Mouse (Mus musculus) kidney, embryonic 14.5 days (tissue): ENCODE results near the gene Tctn3. TPM values are rescaled to one million over a fixed set of nuclear protein-coding genes. Genes with fewer than 3 reads are reported as not detected.
"Not testable (repeated sequence)": the region's sequence is repeated elsewhere in the genome, so short reads cannot be mapped to it uniquely, and the experiment has no call there.

Experiments used
- ATAC-seq: fragments of 200-750 bp; cut with Nextera tagmentation; 2 replicates; pipeline ENCODE4 v1.8.0; 2017; ENCODE audit warnings: moderate number of reproducible peaks, mild to moderate bottlenecking, moderate TSS enrichment, moderate library complexity; ENCODE audit not compliant: low FRiP score, low TSS enrichment
- H3K27ac ChIP-seq: fragments of 300-500 bp; sonication (generic); 2 replicates; pipeline ENCODE4 v1.5.1; 2014; ENCODE audit warnings: low read depth, mild to moderate bottlenecking, low read length, moderate library complexity, mixed read lengths
- H3K27me3 ChIP-seq: fragments of 300-500 bp; sonication (generic); 2 replicates; pipeline ENCODE4 v1.6.1; 2014; ENCODE audit warnings: mild to moderate bottlenecking, low read length; ENCODE audit not compliant: control insufficient read depth, insufficient read depth
- H3K36me3 ChIP-seq: fragments of 300-500 bp; sonication (generic); 2 replicates; pipeline ENCODE4 v1.6.1; 2014; ENCODE audit warnings: low read length, mixed read lengths; ENCODE audit not compliant: control insufficient read depth, insufficient read depth
- H3K4me1 ChIP-seq: fragments of 300-500 bp; sonication (generic); 2 replicates; pipeline ENCODE4 v1.6.1; 2014; ENCODE audit warnings: low read length, mixed read lengths; ENCODE audit not compliant: control insufficient read depth, insufficient read depth
- H3K4me2 ChIP-seq: fragments of 300-500 bp; sonication (generic); replicated peaks from 2 replicates; pipeline ENCODE4 v1.6.1; 2014; ENCODE audit warnings: low read depth, mild to moderate bottlenecking, low read length
- H3K4me3 ChIP-seq: fragments of 300-500 bp; sonication (generic); 2 replicates; pipeline ENCODE4 v1.5.1; 2014; ENCODE audit warnings: mild to moderate bottlenecking, low read length
- H3K9ac ChIP-seq: fragments of 300-500 bp; sonication (generic); 2 replicates; pipeline ENCODE4 v1.6.1; 2014; ENCODE audit warnings: low read depth, mild to moderate bottlenecking, low read length, moderate library complexity
- H3K9me3 ChIP-seq: fragments of 300-500 bp; sonication (generic); 2 replicates; pipeline ENCODE4 v1.6.1; 2016; ENCODE audit warnings: low read length; ENCODE audit not compliant: control insufficient read depth
- WGBS: fragments of 180-500 bp; shearing (Covaris S2); extraction: QIAGEN DNeasy Blood & Tissue Kit; methylation state at CpG from one replicate; pipeline ENCODE4 v1.1.7; 2014; 5-methylcytosine and 5-hydroxymethylcytosine counted together
- polyA plus RNA-seq: library from polyadenylated mRNA; unstranded; fragments of >200 nt; fragmentation: Nextera tagmentation; extraction: Ambion mirVana; gene quantifications from 2 replicates; pipeline ENCODE4 v1.2.1, GENCODE M21; 2014

Gene Tctn3
- polyA plus RNA-seq, 1 experiment from 2014 or later = 10.0 TPM

- no peak for ATAC-seq
- Histone ChIP-seq H3K9me3 (0 out of 2 replicates have a peak, but pooled peaks cover 2% of the 10 kb centered on the region), H3K36me3 (no peaks in the 10 kb centered on the region), H3K4me2 (no peak overlapping the region), H3K4me1 (no peaks in the 10 kb centered on the region), H3K27me3 (no peaks in the 10 kb centered on the region), H3K9ac (no peak overlapping the region), H3K4me3 (no peak overlapping the region), H3K27ac (no peak overlapping the region)
- WGBS = 72% methylated on average over 5 of the region's 5 CpGs
Measured at GRCm38 (mm10) chr19:40632668-40633067, 20.6 kb upstream of the Tctn3 start.

DNA sequence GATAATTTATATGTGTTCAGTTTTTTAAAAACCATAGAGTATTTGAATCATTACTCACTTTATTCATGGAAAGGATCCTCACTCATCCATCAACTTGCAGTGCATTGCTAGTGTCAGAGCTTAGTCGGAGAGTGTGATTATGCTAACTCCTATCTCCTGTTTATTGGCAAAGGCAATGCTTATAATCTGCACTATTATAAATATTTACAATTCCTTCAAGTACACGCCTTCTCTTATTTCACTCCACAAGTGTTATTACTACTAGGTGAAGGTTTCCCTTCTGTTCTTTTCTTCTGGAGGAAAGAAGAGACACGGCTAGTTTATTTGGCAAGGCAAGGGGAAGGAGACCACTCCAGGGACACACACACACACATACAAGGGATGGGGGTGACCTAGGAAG is 20.2 kb upstream of the Tctn3 start:
- no peak overlapping the region for H3K9ac ChIP-seq
- ATAC-seq = no peak
- 75% methylated on average over 3 of the region's 3 CpGs for WGBS

GRCm38 (mm10) chr19:40630606-40631005 is 18.6 kb upstream of the Tctn3 start:
- H3K27me3 ChIP-seq = no peaks in the 10 kb centered on the region
- no peak overlapping the region for H3K4me2 ChIP-seq
- 0 out of 2 replicates have a peak, but pooled peaks cover 2% of the 10 kb centered on the region for H3K9me3 ChIP-seq
- H3K36me3 ChIP-seq = no peaks in the 10 kb centered on the region
- no peak overlapping the region for H3K27ac ChIP-seq
- WGBS = 79% methylated on average over 7 of the region's 7 CpGs
- no peak overlapping the region for H3K4me3 ChIP-seq
- H3K4me1 ChIP-seq = no peaks in the 10 kb centered on the region
- ATAC-seq = no peak
- no peak overlapping the region for H3K9ac ChIP-seq

More for the DNA sequence above, 20.2 kb upstream of the Tctn3 start:
- Histone ChIP-seq H3K4me1 (no peaks in the 10 kb centered on the region), H3K4me2 (no peak overlapping the region), H3K4me3 (no peak overlapping the region), H3K9me3 (0 out of 2 replicates have a peak, but pooled peaks cover 2% of the 10 kb centered on the region), H3K27me3 (no peaks in the 10 kb centered on the region), H3K27ac (no peak overlapping the region), H3K36me3 (no peaks in the 10 kb centered on the region)

- Histone ChIP-seq H3K9ac (no peak overlapping the region), H3K36me3 (no peaks in the 10 kb centered on the region), H3K9me3 (0 out of 2 replicates have a peak, but pooled peaks cover under 1% of the 10 kb centered on the region), H3K4me2 (no peak overlapping the region), H3K27me3 (no peaks in the 10 kb centered on the region), H3K27ac (no peak overlapping the region), H3K4me3 (no peak overlapping the region), H3K4me1 (no peaks in the 10 kb centered on the region)
- WGBS = 83% methylated on average over 3 of the region's 3 CpGs
- ATAC-seq = no peak
Measured at GRCm38 (mm10) chr19:40630096-40630495, 18.1 kb upstream of the Tctn3 start.

DNA sequence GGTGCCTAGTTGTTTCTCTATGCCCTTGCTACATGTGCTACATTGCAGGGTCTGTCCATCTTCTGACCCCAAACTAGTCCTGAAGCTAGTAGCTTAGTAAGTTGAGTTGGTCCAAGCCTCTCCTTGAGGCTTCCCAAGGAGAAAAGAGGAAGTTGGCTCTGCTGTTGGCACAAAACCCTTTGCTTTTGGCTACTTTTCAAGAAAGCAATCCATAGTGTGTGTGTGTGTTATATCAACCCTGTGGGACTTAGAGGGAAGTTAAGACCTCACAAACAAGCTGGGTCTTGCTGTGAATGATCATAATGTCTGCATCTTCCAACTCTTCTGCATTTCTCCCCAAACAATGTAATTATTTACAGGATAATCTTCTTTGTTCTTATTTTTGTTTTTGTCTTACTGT is 16.9 kb upstream of the Tctn3 start:
- ATAC-seq = no peak
- Histone ChIP-seq H3K9me3 (no peaks in the 10 kb centered on the region), H3K4me2 (no peak overlapping the region), H3K9ac (no peak overlapping the region), H3K27ac (no peak overlapping the region), H3K36me3 (no peaks in the 10 kb centered on the region), H3K4me1 (no peaks in the 10 kb centered on the region), H3K27me3 (no peaks in the 10 kb centered on the region), H3K4me3 (no peak overlapping the region)

DNA sequence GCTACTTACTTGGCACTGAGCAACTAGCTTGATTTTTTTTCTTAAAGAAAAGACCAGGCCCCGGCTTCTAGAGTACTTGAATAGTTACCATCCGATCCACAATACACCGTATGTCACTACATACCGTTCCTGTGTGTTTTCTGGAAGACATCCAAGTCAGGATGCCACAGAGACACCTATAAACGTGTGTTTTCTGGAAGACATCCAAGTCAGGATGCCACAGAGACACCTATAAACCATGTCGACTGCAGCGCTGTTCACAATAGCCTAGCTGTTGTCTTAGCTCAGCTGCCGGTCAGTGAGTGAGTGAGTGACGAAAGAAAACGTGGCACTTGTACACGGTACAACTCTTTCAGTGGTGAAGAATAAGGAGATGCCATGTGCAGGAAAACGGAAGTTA is 13.9 kb upstream of the Tctn3 start:
- Histone ChIP-seq H3K4me1 (no peaks in the 10 kb centered on the region), H3K27ac (no peak overlapping the region), H3K9ac (no peak overlapping the region), H3K4me3 (no peak overlapping the region), H3K9me3 (no peaks in the 10 kb centered on the region), H3K27me3 (no peaks in the 10 kb centered on the region), H3K36me3 (no peaks in the 10 kb centered on the region), H3K4me2 (no peak overlapping the region)
- 48% methylated on average over 12 of the region's 12 CpGs for WGBS
- no peak for ATAC-seq

- H3K27me3 ChIP-seq, H3K4me3 ChIP-seq, ATAC-seq, H3K9me3 ChIP-seq, H3K9ac ChIP-seq, H3K27ac ChIP-seq, H3K4me1 ChIP-seq, H3K36me3 ChIP-seq, H3K4me2 ChIP-seq: not testable (repeated sequence)
- WGBS = 43% methylated on average over 10 of the region's 26 CpGs
Measured at GRCm38 (mm10) chr19:40621616-40622015, 9.6 kb upstream of the Tctn3 start.

DNA sequence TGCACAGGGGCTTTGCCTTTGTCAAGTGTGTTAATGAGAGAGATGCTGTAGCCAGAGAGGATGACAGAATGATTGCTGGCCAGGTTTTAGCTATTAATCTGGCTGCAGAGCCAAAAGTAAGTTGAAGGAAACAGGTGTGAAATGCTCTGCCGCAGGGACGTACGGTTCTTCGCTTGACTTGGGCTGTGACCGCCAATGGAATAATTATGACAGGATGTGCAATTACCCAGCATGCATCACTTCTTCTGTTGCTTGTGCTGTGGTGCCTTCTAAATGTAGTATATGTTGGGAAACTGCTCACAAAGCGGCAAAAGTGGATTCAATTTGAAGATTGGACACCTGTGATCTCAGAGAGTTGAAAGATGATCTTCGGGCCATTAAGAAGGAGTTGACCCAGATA is 4.0 kb upstream of the Tctn3 start:
- H3K27me3 ChIP-seq = no peaks in the 10 kb centered on the region
- no peak overlapping the region for H3K27ac ChIP-seq
- 66% methylated on average over 7 of the region's 7 CpGs for WGBS
- no peaks in the 10 kb centered on the region for H3K9me3 ChIP-seq
- no peaks in the 10 kb centered on the region for H3K36me3 ChIP-seq
- no peak overlapping the region for H3K4me2 ChIP-seq
- H3K9ac ChIP-seq = no peak overlapping the region
- H3K4me3 ChIP-seq = no peak overlapping the region
- peaks cover 4% of the 10 kb centered on the region; the same call in 1 of the 2 replicates for H3K4me1 ChIP-seq
- ATAC-seq = no peak

GRCm38 (mm10) chr19:40614811-40615210 is 2.8 kb upstream of the Tctn3 start:
- Histone ChIP-seq H3K4me3 (no peak overlapping the region), H3K27me3 (no peaks in the 10 kb centered on the region), H3K27ac (no peak overlapping the region), H3K9me3 (no peaks in the 10 kb centered on the region), H3K9ac (no peak overlapping the region), H3K4me2 (no peak overlapping the region), H3K36me3 (no peaks in the 10 kb centered on the region), H3K4me1 (peaks cover 4% of the 10 kb centered on the region; the same call in 1 of the 2 replicates)
- WGBS = 74% methylated on average over 7 of the region's 7 CpGs
- ATAC-seq = no peak
